In the genomic region with DNA sequence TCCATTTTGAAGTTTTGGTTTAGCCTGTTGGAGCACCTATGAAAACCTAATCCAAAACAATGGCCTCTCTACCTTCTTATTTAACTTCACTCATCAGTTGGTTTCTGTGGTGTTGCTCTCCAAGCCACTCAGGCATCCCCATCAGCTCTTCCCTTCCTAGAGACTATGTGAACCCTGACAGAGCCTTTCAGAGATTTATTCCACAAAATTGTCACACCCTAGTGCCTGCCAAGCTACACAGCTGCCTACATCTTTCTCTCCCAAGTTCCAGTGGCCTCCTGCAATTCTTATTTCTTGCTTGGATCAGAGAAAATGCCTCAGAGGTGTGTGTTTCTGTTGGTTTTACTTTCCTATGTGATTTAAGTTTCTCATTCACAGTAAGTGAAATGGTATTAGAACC, we compare ENCODE assay signal across 16 mouse cellular contexts.
"Had no signal": no experiment of that assay in that cellular context is flagged by ENCODE, and none has a peak within 500 bp of the region (broad histone marks: within the 10 kb centered on the region; RNA-seq: fewer than 3 reads in every experiment).

No protein-coding gene starts in this region.

- DNase-seq: retina, postnatal 1 day; right cerebral cortex, adult 18-20 months; right cerebral cortex, postnatal 14 days; right cerebral cortex, postnatal 25 days; right cerebral cortex, postnatal 4 days; spleen, adult 18-20 months; thymus, adult 18-20 months; thymus, adult 2 months; thymus, postnatal 14 days; thymus, postnatal 25 days; thymus, postnatal 36 days; thymus, postnatal 4 days had no signal

- H3K27me3 ChIP-seq: neural tube, embryonic 12.5 days; neural tube, embryonic 13.5 days; neural tube, embryonic 15.5 days; stomach, embryonic 15.5 days had no signal
